Mouse (Mus musculus) heart, postnatal 25 days (tissue): ENCODE data around the gene Pknox2. TPM values are rescaled to one million over a fixed set of nuclear protein-coding genes. Genes with fewer than 3 reads are reported as not detected.

Source experiments
- DNase-seq: peaks from one replicate; pipeline ENCODE4 v3.0.0; 2022; ENCODE audit warnings: low spot score
- intact Hi-C: fragments of 180-260 bp; cut with DNase I; formaldehyde crosslinking; loops from one replicate; pipeline ENCODE4 v1.15.1; 2025
- total RNA-seq, 2 experiments: library from RNA; stranded (reverse); gene quantifications; 2 replicates each; pipeline ENCODE4 v1.2.3; 2021

The Pknox2 gene
- total RNA-seq, 2 experiments from 2014 or later: 6.3 to 8.3 TPM

GRCm38 (mm10) chr9:37069391-37070312 is 77.6 kb downstream of the Pknox2 start:
- intact Hi-C loops: no loop called here
- DNase-seq: no peak

GRCm38 (mm10) chr9:37067473-37067830 is 79.8 kb downstream of the Pknox2 start:
- DNase-seq: no peak
- intact Hi-C loops: no loop called here

- no peak for DNase-seq
- intact Hi-C loops: no loop called here
These were observed 80.3 kb downstream of the Pknox2 start for GRCm38 (mm10) chr9:37066732-37067472.

GRCm38 (mm10) chr9:37061627-37062026 is 85.6 kb downstream of the Pknox2 start:
- no peak for DNase-seq
- intact Hi-C loops: no loop called here

DNA sequence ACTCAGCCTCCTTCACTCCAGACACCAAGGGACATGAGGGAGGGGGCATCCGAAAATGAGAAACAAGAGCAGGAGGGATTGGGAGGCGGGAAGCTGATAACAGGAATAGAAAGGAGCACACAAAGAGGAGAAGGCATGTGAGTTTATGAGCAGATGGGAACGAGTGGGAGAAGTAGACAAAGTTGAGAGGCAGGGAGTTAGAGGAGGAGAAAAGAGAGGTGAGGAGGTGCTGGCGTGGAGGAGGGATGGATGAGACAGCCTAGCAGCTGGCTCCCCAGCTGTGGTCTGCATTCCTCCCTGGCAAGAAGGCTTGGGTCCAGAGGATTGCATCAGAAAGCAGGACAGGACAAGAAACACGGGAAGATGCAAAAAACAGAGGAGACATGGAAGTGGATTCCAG is 92.5 kb downstream of the Pknox2 start:
- peak; percentile 45 for DNase-seq
- intact Hi-C loops: loop anchor here (5.0 kb wide), 2 partner anchors 48 to 93 kb away; partner anchors contain the start of gene Pknox2

DNA sequence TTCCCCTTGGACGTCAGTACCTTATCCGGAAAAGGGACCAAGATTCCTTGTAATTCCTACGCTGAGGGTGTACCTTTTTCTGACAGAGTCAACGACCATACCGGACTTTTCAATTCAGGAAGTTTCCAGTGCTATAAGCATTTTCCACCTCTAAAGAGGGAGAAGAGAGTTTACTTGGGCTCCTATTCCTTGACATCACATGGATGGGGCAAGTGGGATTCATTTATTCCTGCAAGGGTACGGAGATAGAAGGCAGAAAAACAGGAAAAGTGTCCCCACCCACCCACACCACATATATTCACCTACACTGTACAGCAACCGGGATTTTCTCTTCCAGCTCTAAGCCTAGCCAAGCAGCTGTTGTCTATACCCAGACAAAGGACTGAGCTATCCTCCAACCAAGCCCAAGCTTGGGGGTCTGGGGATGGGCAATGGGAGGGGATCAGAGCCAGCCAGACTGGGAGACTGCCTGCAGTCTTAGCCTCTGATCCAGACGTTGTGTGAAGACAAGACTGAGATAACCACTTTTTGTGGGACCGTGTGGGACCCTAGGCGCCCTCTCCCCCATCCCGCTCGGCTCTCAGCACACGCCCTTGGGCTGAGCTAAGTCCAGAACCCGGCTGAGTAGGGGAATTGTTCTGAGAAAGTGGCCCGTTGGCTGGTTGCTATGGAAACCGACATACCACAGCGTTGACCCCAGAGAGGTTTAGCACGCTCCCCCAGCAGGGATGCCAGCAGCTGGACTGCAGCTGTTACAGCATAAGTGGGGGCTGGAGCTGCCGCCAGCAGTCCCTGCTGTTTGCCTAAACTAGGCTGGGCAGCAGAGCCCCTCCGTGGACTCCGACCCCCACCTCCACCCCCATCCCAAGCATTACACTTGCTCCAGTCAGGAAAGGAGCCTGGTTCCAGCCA is 93.3 kb downstream of the Pknox2 start:
- intact Hi-C loops: loop anchor here (5.0 kb wide), 1 partner anchor 48 kb away; no protein-coding TSS in a partner anchor
- DNase-seq: peak; percentile 64

GRCm38 (mm10) chr9:37053041-37053440 is 94.2 kb downstream of the Pknox2 start:
- intact Hi-C loops: loop anchor here (5.0 kb wide), 1 partner anchor 49 kb away; no protein-coding TSS in a partner anchor
- peak; percentile 20 for DNase-seq

DNA sequence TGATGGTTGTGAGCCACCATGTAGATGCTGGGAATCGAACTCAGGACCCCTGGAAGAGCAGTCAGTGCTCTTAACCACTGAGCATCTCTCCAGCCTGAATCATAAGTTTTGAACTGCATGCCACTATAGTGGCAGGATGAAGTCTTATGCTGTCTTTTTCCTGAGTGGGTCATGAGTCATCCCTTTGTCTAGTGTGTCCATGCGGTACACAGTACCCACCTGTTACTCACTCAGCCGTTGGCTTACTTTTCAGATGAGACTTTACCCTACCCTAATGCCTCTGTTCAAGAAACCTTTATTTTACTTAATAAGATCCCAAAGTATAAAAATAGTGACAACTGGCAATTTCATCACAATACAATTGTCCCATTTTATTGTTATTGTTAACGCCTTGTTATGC is 95.5 kb downstream of the Pknox2 start:
- DNase-seq: no peak
- intact Hi-C loops: loop anchor here (5.0 kb wide), 1 partner anchor 51 kb away; no protein-coding TSS in a partner anchor

DNA sequence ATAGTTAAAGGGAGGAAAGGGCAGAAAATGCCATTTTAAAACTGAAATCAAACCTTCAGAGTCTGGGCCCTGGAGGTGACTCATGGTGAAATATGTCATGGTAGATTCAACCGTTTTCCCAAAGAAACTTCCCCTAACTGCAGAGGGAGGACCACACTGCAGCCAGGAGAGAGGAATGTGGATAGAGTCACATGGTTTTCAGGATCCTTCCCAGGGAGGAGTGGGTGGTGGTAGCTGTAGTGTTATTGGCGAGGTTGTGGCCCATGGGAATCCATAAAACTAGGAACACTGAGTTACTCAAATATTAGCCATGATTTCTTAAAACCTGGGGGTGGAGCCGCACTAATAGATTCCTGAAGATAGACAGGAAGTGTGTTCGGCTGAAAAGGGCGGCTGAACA is 99.7 kb downstream of the Pknox2 start:
- intact Hi-C loops: no loop called here
- DNase-seq: peak; percentile 60

DNA sequence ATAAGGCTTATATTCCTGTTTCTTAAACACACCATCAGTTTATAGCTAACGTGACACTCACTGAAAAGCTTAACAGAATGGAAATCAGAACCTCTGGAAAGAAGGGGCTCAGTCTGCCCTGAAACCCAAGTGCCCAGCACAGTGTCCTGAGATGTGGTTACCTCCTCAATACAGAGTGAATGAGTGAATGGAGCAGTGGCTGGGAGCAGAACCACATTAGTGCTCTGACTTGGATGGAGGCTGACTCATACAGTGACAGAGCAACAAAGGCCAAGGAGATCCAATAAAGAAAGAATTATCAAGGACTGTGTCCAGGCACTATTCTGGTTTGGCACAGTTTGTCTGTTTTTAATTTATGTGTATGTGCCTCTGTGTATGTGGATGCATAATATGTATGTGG is 101.3 kb downstream of the Pknox2 start:
- no peak for DNase-seq
- intact Hi-C loops: no loop called here

DNA sequence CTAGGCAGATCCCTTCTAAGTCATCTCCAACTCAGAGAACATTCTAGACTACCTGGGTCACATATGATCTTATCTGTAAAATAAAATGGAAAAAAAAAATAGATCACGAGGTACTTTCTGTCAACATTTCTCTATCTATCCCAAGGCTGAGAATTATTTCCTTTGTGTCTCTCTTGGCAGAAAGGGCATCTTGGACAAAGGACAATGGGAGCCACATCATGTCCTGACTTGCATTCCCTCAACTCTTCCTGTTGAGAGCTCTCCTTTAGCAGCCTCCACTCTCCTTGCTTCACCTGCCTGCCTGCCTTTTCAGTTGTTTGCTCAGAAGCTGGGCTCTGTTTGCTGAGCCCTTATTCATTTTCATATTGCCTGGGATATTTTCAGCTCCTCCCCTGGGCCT is 103.0 kb downstream of the Pknox2 start:
- no peak for DNase-seq
- intact Hi-C loops: no loop called here

DNA sequence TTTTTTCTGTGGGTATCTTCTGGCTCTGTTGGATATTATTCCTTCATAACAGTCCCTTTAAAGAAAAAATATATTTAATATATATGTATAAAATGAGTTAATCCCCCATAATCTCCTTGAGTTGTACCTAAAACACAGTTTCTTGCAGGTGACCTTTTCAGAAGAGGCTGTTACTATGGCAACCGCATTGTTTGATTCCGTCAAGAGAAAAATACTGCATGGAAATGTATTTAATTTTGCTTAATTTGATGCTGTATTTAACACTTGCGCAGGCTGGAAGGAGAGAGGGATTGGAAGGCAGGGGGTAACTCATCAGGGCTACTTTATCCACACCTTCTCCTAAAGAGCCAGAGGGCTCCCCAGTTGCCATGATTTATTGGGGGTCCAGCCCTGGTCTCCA is 108.3 kb downstream of the Pknox2 start:
- intact Hi-C loops: loop anchor here (5.0 kb wide), 1 partner anchor 108 kb away; the partner anchor contains the start of gene Pknox2
- no peak for DNase-seq

- intact Hi-C loops: loop anchor here (5.0 kb wide), 1 partner anchor 109 kb away; the partner anchor contains the start of gene Pknox2
- DNase-seq: no peak
These were observed 108.8 kb downstream of the Pknox2 start for GRCm38 (mm10) chr9:37038445-37038844.

- no peak for DNase-seq
- intact Hi-C loops: loop anchor here (5.0 kb wide), 1 partner anchor 110 kb away; the partner anchor contains the start of gene Pknox2
These were observed 109.8 kb downstream of the Pknox2 start for GRCm38 (mm10) chr9:37037405-37037804.

DNA sequence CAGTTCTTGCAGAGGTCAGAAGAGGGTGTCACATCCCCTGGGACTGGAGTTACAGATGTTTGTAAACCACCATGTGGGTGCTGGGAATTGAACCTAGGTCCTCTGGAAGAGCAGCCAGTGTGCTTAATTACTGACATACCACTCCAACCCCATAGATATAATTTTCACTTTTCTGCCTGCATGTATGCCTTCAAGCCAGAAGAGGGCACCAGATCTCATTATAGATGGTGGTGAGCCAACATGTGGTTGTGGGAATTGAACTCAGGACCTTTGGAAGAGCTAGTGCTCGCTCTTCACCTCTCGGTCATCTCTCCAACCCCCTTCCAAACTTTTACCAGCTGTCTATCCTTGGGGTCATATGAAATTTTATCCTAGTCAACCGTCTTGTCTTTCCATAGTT is 112.0 kb downstream of the Pknox2 start:
- intact Hi-C loops: loop anchor here (5.0 kb wide), 1 partner anchor 112 kb away; the partner anchor contains the start of gene Pknox2
- DNase-seq: no peak

DNA sequence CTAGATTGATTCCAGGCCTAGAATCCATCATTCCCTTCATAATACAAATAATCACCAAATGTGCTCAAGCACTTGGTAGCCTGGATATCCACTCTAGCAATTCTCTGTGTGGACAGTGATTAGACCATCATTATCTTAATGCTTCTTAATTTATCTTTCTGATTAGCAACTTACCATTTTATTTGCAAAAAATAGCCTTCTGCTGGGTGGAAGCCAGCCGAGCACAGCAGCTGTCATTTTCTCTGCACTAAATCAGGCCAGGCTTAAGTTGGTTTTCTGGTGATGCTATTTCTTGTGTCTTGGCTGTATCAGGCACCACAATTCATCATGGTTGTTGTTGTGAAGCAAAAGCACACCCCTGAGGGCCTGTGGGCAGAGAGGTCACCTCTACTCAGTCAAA is 112.9 kb downstream of the Pknox2 start:
- no peak for DNase-seq
- intact Hi-C loops: no loop called here

DNA sequence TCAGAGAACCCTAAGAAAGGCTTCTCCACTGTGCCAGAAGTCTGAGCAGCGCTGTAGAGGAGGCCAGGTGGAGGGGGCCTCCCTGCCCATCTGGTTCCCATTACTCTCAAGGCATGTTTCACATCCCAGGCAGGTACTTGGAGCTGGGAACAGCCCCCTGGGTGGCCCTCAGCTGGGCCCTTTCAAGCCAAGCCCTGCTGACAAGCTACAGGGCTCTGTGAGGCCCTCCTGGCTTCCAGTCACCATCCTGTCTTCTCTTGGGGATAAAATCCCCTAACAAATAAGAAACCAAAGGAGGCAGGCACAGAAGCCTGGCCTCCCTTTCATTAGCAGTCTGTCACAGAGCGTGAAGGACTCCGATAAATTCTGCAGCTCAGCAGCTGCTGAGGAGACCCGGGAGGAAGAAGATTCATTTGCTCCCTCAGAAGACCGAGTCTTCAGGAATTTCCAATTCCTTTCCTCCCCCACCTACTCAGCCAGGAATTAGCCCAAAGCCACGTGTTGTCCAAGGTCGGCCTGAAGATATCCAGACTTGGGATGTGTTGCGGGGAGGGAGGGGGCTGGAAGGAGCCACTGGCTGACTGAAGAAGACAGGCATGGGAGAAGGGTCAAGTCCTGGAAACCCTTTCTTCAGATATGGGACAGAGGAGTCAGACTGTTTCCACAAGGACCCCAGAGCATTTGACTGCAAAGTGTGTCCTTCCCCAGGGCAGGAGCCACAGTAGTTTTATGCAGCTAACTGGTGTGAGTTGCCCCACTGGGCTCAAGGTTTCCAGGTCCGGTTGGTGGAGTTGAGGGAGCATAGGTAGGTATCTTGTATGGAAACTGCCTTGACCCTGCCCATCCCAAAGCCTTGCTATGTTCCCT is 116.6 kb downstream of the Pknox2 start:
- DNase-seq: no peak
- intact Hi-C loops: no loop called here

GRCm38 (mm10) chr9:37029811-37030346 is 117.3 kb downstream of the Pknox2 start:
- intact Hi-C loops: no loop called here
- no peak for DNase-seq
